Mouse (Mus musculus) midbrain, embryonic 15.5 days (tissue): ENCODE data around the gene Tmem200a. TPM values are rescaled to one million over a fixed set of nuclear protein-coding genes. Genes with fewer than 3 reads are reported as not detected.
A peak's percentile ranks its signal among the peaks of the same experiment; 100 is the strongest.

Source experiments
- ATAC-seq: fragments of 200-750 bp; cut with Nextera tagmentation; replicated peaks from 2 replicates; pipeline ENCODE4 v1.8.0; 2017; ENCODE audit warnings: moderate TSS enrichment
- H3K27ac ChIP-seq: fragments of 300-500 bp; sonication (generic); 2 replicates; pipeline ENCODE4 v1.5.1; 2015; ENCODE audit warnings: mild to moderate bottlenecking, inconsistent platforms
- H3K27me3 ChIP-seq: fragments of 300-500 bp; sonication (generic); replicated peaks from 2 replicates; pipeline ENCODE4 v1.6.1; 2015; ENCODE audit warnings: inconsistent platforms
- H3K36me3 ChIP-seq: fragments of 300-500 bp; sonication (generic); replicated peaks from 2 replicates; pipeline ENCODE4 v1.6.1; 2015; ENCODE audit warnings: inconsistent platforms
- H3K4me1 ChIP-seq: fragments of 300-500 bp; sonication (generic); 2 replicates; pipeline ENCODE4 v1.6.1; 2015; ENCODE audit warnings: inconsistent platforms
- H3K4me2 ChIP-seq: fragments of 300-500 bp; sonication (generic); 2 replicates; pipeline ENCODE4 v1.6.1; 2015; ENCODE audit warnings: inconsistent platforms, mild to moderate bottlenecking, moderate library complexity
- H3K4me3 ChIP-seq: fragments of 300-500 bp; sonication (generic); 2 replicates; pipeline ENCODE4 v1.5.1; 2015; ENCODE audit warnings: mild to moderate bottlenecking, inconsistent platforms
- H3K9ac ChIP-seq: fragments of 300-500 bp; sonication (generic); 2 replicates; pipeline ENCODE4 v1.6.1; 2015; ENCODE audit warnings: mild to moderate bottlenecking, inconsistent platforms
- H3K9me3 ChIP-seq: fragments of 300-500 bp; sonication (generic); 2 replicates; pipeline ENCODE4 v1.6.1; 2016; ENCODE audit warnings: inconsistent platforms
- WGBS: fragments of 180-500 bp; shearing (Covaris S2); methylation state at CpG from one replicate; pipeline ENCODE4 v1.1.7; 2015; ENCODE audit warnings: mixed read lengths; 5-methylcytosine and 5-hydroxymethylcytosine counted together
- polyA plus RNA-seq: library from polyadenylated mRNA; unstranded; fragments of >200 nt; fragmentation: Nextera tagmentation; extraction: Ambion mirVana; gene quantifications from 2 replicates; pipeline ENCODE4 v1.2.1, GENCODE M21; 2015

The Tmem200a gene
- polyA plus RNA-seq, 1 experiment from 2014 or later, result 35.6 TPM

DNA sequence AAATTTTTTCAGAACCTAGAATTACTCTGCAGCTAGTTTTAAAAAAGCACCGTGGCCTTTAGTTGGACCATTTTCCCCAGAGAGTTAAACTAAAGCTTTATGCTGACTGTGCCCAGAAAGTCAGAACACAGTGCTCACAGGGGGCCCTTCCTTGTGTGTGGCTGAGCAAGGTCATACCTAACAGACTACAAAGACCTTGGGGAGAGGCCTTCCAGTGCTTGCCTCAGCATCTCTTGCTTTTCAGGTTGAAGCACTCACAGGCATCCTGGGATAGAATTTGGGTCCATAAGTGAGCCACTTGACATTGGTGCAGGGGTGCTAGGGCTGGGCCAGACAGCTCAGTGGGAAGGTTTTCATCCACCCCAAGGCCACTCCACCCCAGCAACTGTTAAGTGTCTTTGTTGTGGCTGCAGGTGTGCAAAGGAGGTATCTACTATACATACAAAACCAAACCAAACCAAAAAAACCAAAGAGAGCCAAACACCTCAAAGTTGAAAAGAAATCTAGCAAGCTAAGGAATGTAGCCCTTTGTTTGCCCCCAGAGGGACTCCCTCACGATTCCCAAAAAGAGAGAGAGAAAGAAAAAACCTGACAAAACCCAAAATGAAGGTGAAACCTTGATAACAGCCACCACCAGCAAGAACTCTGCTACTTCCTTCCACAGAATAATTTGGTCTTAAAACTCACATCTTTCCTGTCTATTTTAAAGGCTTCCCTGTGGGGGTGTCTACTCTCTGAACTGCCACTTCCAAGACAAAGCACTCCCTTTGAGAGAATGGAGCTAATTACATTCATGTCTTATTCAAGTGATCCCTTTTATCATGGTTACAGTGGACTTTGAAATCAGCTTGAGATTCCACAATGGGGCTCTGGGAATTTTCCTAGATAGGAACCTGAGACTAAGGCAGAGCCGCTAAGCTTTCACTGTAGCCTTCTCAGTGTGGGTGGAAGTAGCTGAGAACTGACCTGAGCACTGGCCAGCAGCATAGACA lies 119.8 kb downstream of the Tmem200a start:
- Histone ChIP-seq H3K4me3 (no peak overlapping the region), H3K9me3 (no peaks in the 10 kb centered on the region), H3K36me3 (no peaks in the 10 kb centered on the region), H3K9ac (no peak overlapping the region), H3K4me1 (no peaks in the 10 kb centered on the region), H3K27ac (no peak overlapping the region), H3K27me3 (no peaks in the 10 kb centered on the region), H3K4me2 (no peak overlapping the region)
- ATAC-seq, result no peak; the same call in 1 of the 2 replicates
- WGBS, result 31% methylated on average over 3 of the region's 3 CpGs

DNA sequence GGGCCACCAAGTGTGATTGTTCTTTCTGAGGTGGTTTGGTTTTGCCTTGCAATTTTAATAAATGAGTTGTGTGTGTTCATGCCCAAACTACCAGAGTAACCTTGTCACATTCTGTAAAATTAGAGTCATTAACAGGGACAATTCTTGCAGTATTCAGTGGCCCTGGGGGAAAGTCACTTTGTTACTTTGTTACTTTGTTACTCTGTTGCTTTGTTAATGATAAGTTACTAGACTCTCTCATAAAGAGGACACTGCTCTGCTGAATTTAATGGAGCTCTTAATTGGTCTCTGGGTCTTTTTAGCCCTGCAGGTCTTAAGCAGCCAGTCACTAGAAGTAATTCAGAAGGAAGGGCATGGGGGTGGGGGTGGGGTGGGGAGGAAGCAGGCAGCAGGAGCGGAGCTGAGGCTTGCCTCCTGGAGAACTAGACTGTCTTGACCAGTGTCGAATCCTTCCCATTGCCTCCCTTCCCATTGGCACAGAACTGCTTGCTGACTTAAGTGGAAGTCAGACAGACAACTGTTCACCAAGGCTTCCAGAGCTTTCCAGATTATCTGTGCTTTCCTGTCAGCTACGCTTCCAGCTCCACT lies 124.1 kb downstream of the Tmem200a start:
- no peak for ATAC-seq
- Histone ChIP-seq H3K4me3 (no peak overlapping the region), H3K4me1 (no peaks in the 10 kb centered on the region), H3K27me3 (no peaks in the 10 kb centered on the region), H3K4me2 (no peak overlapping the region), H3K9me3 (no peaks in the 10 kb centered on the region), H3K36me3 (no peaks in the 10 kb centered on the region), H3K9ac (no peak overlapping the region), H3K27ac (no peak overlapping the region)
- 56% methylated on average over 3 of the region's 3 CpGs for WGBS

DNA sequence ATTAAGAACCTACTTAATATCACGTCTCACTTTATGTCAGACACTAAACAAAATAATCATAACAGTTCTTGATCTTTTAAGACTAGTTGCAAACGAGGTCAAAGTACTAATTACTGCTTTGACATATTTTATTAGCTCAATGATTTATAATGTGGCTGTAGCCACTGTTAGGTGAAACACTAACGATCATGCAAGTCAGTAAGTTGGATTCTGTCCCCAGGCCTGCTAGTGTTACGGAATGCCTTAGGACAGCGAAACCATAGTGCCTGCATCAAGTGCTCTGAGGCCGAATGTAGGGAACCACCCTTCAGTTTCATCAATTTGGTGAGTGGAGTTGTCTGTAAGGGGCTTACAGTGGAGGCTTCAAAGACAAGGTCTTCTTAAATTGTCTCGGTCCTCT lies 126.0 kb downstream of the Tmem200a start:
- H3K9ac ChIP-seq, result no peak overlapping the region
- no peak overlapping the region for H3K4me3 ChIP-seq
- no peaks in the 10 kb centered on the region for H3K27me3 ChIP-seq
- no peaks in the 10 kb centered on the region for H3K36me3 ChIP-seq
- H3K9me3 ChIP-seq, result no peaks in the 10 kb centered on the region
- H3K4me2 ChIP-seq, result no peak overlapping the region
- no peak for ATAC-seq
- H3K27ac ChIP-seq, result no peak overlapping the region
- 85% methylated on average over 7 of the region's 7 CpGs for WGBS
- H3K4me1 ChIP-seq, result no peaks in the 10 kb centered on the region

DNA sequence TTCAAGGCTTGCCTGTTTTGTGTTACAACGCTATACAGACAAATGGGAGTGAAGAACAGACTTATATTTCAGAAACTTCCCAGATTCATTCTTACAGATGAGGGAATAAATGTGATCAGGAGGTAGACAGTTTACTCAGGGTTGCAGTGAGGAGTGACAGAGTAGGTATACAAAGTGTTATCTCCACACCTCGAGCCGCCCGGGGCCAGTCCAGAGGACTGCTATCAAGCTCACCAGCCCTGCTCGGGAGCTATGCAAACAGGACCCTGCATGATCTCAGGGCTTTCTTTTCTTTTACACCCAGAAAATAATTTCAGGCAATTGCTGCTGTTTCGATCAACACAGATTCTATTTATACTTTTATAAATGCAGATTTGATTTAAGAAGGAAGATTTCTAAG lies 126.7 kb downstream of the Tmem200a start:
- no peak overlapping the region for H3K9ac ChIP-seq
- no peak overlapping the region for H3K4me2 ChIP-seq
- no peaks in the 10 kb centered on the region for H3K9me3 ChIP-seq
- H3K4me1 ChIP-seq, result no peaks in the 10 kb centered on the region
- no peak for ATAC-seq
- no peaks in the 10 kb centered on the region for H3K36me3 ChIP-seq
- no peak overlapping the region for H3K27ac ChIP-seq
- 84% methylated on average over 6 of the region's 6 CpGs for WGBS
- H3K27me3 ChIP-seq, result no peaks in the 10 kb centered on the region
- no peak overlapping the region for H3K4me3 ChIP-seq

DNA sequence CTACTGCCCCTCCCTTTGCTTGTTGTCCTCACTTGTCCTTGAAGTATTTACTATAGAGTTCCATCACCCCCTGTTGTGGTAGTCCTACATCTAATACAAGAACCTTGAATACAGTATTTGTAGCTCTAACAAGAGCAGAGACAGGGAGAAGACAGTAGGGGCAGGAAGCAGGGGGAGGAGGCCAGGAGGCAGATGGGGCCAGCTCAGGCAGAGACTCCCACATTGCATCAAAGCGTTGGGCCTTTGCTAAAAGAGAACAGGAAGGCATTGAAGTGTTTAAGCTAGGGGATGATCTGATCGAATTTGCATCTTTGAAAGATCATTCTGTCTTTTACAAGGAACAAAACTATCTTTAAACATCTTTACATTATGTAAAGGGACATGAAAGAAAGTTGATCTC lies 133.0 kb downstream of the Tmem200a start:
- no peak overlapping the region for H3K27ac ChIP-seq
- H3K4me3 ChIP-seq, result no peak overlapping the region
- no peak overlapping the region for H3K4me2 ChIP-seq
- no peak overlapping the region for H3K9ac ChIP-seq
- H3K27me3 ChIP-seq, result no peaks in the 10 kb centered on the region
- H3K4me1 ChIP-seq, result no peaks in the 10 kb centered on the region
- ATAC-seq, result no peak
- WGBS, result 73% methylated on average over 2 of the region's 2 CpGs
- no peaks in the 10 kb centered on the region for H3K36me3 ChIP-seq
- H3K9me3 ChIP-seq, result no peaks in the 10 kb centered on the region

DNA sequence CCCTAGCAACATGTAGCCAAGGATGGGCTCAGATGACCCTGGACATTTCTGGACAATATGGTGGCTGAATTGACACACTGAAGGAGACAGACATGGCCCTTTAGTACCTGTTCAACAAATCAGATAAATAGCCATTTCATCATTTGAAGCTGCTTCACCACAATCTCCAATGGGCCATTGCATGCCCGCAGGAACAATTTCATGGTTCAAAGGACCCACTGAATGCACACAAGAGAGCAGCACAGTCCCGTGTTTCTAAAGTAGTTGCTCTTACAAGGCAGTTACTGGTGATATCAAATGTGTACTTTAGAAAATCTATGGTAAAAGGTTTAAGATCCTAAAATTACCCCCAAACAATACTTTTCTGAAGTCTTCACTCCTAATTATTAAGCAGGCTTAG lies 134.2 kb downstream of the Tmem200a start:
- no peaks in the 10 kb centered on the region for H3K36me3 ChIP-seq
- H3K27me3 ChIP-seq, result no peaks in the 10 kb centered on the region
- no peak overlapping the region for H3K27ac ChIP-seq
- 19% methylated on average over 2 of the region's 2 CpGs for WGBS
- no peaks in the 10 kb centered on the region for H3K4me1 ChIP-seq
- H3K9me3 ChIP-seq, result no peaks in the 10 kb centered on the region
- ATAC-seq, result no peak
- no peak overlapping the region for H3K4me3 ChIP-seq
- H3K4me2 ChIP-seq, result no peak overlapping the region
- H3K9ac ChIP-seq, result no peak overlapping the region

DNA sequence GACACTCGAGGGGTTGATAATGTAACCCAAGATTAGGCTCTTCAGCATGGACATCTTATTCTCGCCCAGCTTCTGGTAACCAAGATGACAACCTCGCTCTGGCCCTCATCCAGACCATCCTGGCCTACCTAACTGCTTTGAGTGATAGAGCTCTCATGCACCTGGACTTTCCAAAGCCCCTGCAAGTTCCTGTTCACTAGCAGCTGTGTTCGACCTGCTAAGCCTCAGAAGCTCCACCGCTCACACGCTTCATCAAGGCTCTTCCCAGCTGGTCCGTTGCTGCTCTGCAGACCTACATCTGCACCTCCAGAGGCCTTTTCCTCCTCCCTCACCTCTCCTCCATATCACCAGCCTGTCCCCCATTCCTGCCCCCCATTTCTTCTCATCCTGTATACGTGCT lies 147.1 kb downstream of the Tmem200a start:
- Histone ChIP-seq H3K27ac (no peak overlapping the region), H3K4me3 (no peak overlapping the region), H3K9me3 (no peaks in the 10 kb centered on the region), H3K4me2 (no peak overlapping the region), H3K9ac (no peak overlapping the region), H3K36me3 (no peaks in the 10 kb centered on the region), H3K27me3 (no peaks in the 10 kb centered on the region), H3K4me1 (peaks cover 12% of the 10 kb centered on the region)
- ATAC-seq, result no peak
- 85% methylated on average over 8 of the region's 8 CpGs for WGBS

DNA sequence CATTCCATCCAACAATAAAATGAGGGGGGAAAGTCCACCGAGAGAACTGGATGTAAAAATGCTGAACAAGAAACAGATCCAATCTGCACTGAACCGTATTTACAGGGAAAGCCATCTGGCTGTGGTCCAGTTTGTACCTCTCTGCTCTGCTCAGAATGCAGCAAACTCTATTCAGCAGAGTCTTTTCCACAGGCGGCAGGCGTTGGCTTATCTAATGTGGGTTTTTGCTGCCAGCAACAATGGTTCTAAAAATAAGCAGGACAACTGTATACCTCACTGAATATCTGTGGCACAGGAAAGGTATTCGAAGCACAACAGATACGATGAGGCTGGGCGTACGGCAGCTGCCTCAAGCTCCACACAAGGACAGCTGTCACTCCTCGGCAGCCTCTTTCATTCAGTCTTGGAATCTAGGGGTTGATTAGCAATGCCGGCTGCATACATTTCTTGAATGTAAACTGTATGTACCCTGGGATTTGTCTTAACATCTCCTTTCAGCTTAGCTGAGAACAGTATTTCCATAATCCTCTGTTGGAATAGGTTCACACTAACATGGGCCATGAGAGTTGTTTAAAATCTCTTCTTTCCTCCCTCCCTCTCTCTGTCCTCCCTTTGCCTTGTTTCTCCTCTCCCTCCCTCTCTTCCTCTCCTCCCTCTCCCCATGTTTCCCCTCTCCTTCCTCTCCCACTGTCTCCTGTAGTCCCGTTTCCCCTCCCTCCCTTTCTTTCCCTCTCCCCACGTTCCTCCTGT lies 149.3 kb downstream of the Tmem200a start:
- Histone ChIP-seq H3K9ac (no peak overlapping the region), H3K4me3 (no peak overlapping the region), H3K4me1 (peaks cover 12% of the 10 kb centered on the region), H3K36me3 (no peaks in the 10 kb centered on the region), H3K27ac (peak overlapping the region; percentile 38; the same call in 1 of the 2 replicates), H3K4me2 (peak overlapping the region; percentile 39), H3K9me3 (no peaks in the 10 kb centered on the region), H3K27me3 (no peaks in the 10 kb centered on the region)
- peak; percentile 76 for ATAC-seq
- WGBS, result 5% methylated on average over 12 of the region's 12 CpGs

DNA sequence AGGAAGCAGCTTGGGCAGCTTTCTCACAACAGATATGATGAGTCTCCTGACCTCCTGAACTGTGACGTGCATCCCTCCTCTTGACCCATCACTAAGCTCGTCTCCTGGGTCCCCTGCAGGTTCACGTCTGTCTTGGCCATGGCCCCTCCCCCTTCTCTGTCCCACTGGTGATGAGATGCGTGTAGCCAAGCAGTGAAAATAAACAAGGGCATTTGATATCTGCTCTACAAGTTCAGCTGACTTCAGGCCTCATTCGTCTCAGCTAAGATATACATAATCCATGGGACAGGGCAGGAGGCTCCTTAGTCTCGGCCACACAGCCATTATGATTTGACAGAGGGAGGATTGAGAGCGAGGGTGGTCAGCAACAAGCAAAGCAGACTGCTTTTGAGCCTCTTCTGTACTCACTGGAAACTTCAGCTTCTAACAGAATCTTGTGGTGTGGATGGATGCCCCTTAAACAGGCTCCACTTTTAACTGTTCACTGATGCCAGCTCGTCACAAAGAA lies 149.9 kb downstream of the Tmem200a start:
- Histone ChIP-seq H3K9me3 (no peaks in the 10 kb centered on the region), H3K27ac (peak overlapping the region; percentile 38; the same call in 1 of the 2 replicates), H3K4me2 (peak overlapping the region; percentile 7; the same call in 1 of the 2 replicates), H3K4me1 (peaks cover 12% of the 10 kb centered on the region), H3K4me3 (no peak overlapping the region), H3K9ac (no peak overlapping the region), H3K36me3 (no peaks in the 10 kb centered on the region), H3K27me3 (no peaks in the 10 kb centered on the region)
- WGBS, result 15% methylated on average over 8 of the region's 8 CpGs
- peak; percentile 57 for ATAC-seq

DNA sequence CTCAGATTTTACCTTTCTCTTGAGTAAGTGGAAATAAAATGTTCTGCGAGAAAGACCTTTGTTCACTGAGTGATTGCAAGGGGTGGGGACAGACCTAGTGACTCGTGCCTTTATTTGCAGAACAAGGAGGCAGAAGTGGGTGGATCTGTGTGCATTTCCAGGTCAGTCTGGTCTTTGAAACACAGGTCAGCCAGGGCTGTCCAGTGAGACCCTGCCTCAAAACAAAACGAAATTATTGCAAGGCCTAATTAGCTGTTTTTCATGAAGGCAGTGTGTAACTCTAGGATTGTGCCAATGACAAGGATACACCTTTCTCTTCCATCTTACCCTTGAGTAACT lies 150.4 kb downstream of the Tmem200a start:
- Histone ChIP-seq H3K9me3 (no peaks in the 10 kb centered on the region), H3K4me1 (peaks cover 12% of the 10 kb centered on the region), H3K36me3 (no peaks in the 10 kb centered on the region), H3K4me3 (no peak overlapping the region), H3K9ac (no peak overlapping the region), H3K27ac (no peak overlapping the region), H3K27me3 (no peaks in the 10 kb centered on the region), H3K4me2 (no peak overlapping the region)
- 53% methylated on average over 3 of the region's 3 CpGs for WGBS
- 0 out of 2 replicates have a peak, but pooled peaks have one; percentile 3 for ATAC-seq

DNA sequence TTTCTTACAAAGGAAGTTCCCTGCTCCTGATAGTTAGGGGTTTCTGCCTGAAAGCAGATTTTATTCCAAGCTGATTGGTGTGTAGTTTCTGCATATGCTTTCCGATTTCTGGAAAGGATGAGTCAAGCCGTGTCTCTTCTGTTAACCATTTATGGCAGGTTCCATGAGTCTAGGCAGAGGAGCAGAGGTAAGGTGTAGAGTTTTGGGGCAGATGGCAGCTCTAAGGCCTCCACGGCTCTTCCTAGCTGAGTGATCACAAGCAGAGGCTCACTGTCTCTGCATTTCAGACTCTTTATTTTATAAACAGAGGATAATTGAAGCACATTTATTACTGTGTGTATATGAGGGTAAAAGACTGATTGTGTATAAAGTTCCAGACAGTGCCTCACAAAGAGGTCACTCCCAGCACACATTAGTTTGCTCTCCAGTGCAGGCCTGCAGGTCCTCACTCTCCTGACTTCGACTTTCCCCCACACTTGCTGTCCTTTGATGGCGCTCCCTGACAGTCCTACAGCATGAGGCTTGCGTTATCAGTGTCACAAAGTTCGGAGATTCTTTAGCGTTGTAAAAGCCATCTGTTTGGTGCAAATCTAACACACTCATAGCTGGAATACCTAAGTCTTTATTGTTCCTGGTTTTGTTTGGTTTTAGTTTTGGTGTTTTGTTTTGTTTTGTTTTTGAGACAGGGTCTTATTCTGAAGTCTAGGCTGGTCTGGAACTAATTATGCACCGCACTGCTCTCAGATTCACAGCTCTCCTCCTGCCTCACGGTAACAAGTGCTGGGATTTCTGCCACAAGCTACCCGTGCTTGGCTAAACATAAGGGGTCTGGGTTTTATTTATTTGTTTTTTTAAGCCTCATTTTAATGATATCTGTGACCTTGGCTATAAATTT lies 151.1 kb downstream of the Tmem200a start:
- 54% methylated on average over 11 of the region's 11 CpGs for WGBS
- peaks cover 12% of the 10 kb centered on the region for H3K4me1 ChIP-seq
- no peaks in the 10 kb centered on the region for H3K27me3 ChIP-seq

More for the DNA sequence above, 151.1 kb downstream of the Tmem200a start:
- H3K9me3 ChIP-seq, result no peaks in the 10 kb centered on the region
- H3K36me3 ChIP-seq, result no peaks in the 10 kb centered on the region
- ATAC-seq, result no peak
- H3K4me3 ChIP-seq, result no peak overlapping the region
- no peak overlapping the region for H3K4me2 ChIP-seq
- H3K27ac ChIP-seq, result no peak overlapping the region
- no peak overlapping the region for H3K9ac ChIP-seq
